In genomic region chr11:96269869-96270268, GRCm38 (mm10) we compare ENCODE assay signal across 11 mouse cellular contexts. TPM values are rescaled to one million over a fixed set of nuclear protein-coding genes. Genes with fewer than 3 reads are reported as not detected.
DNase-seq lines count a peak whose midpoint lies in the region; ATAC-seq and TF ChIP-seq lines count a peak whose summit lies in the region.
"Had no signal": no experiment of that assay in that cellular context is flagged by ENCODE, and none has a peak within 500 bp of the region (broad histone marks: within the 10 kb centered on the region; RNA-seq: fewer than 3 reads in every experiment).

No protein-coding gene starts in this region.

- no peaks in the 10 kb centered on the region for H3K36me3 ChIP-seq in ES-Bruce4 (ENCODE audit: control insufficient read depth, insufficient read depth, low read length, poor library complexity, severe bottlenecking)
- H3K36me3 ChIP-seq in myocyte (ENCODE audit: control insufficient read depth, insufficient read depth), result no peaks in the 10 kb centered on the region
- H3K36me3 ChIP-seq in hindbrain, postnatal 0 days (ENCODE audit: insufficient read depth, low read length), result no peaks in the 10 kb centered on the region
- H3K36me3 ChIP-seq: limb, embryonic 12.5 days had no signal

- no peaks in the 10 kb centered on the region for H3K79me2 ChIP-seq in myocyte (ENCODE audit: control insufficient read depth, insufficient read depth)

- peak overlapping the region; percentile 28; the same call in 1 of the 2 replicates for H3K9ac ChIP-seq in ES-Bruce4 (ENCODE audit: low read depth, poor library complexity, severe bottlenecking)
- H3K9ac ChIP-seq in hindbrain, postnatal 0 days (replicated peaks; ENCODE audit: low read length), result no peak overlapping the region
- H3K9ac ChIP-seq: forebrain, embryonic 13.5 days; limb, embryonic 12.5 days had no signal

- no peak for TF ChIP-seq POLR2A in ES-Bruce4 (IDR thresholded peaks at IDR 0.05; ENCODE audit: insufficient read depth, low read length)
- no peak for TF ChIP-seq POLR2A in myocyte (IDR thresholded peaks at IDR 0.05; ENCODE audit: insufficient read length, low read depth)

- no peaks in the 10 kb centered on the region for H3K4me1 ChIP-seq in ES-Bruce4 (ENCODE audit: control insufficient read depth, insufficient read depth, low read length)
- no peaks in the 10 kb centered on the region for H3K4me1 ChIP-seq in hindbrain, postnatal 0 days (ENCODE audit: insufficient read depth, low read length)

- H3K9me3 ChIP-seq in ES-Bruce4 (replicated peaks; ENCODE audit: control insufficient read depth, insufficient read depth, low read length, poor library complexity, severe bottlenecking), result no peaks in the 10 kb centered on the region
- H3K9me3 ChIP-seq in hindbrain, postnatal 0 days (ENCODE audit: low read length), result no peaks in the 10 kb centered on the region
- H3K9me3 ChIP-seq: forebrain, embryonic 13.5 days; limb, embryonic 12.5 days had no signal

- H3K27me3 ChIP-seq in ES-Bruce4 (ENCODE audit: control insufficient read depth, insufficient read depth, low read length, poor library complexity, severe bottlenecking), result peaks cover 67% of the 10 kb centered on the region
- peaks cover 85% of the 10 kb centered on the region for H3K27me3 ChIP-seq in myocyte (ENCODE audit: control insufficient read depth, insufficient read depth, insufficient read length)
- H3K27me3 ChIP-seq in hindbrain, postnatal 0 days (ENCODE audit: insufficient read depth, low read length), result peaks cover 93% of the 10 kb centered on the region

- peak overlapping the region; percentile 40 for H3K4me2 ChIP-seq in myocyte (ENCODE audit: low read depth)
- no peak overlapping the region for H3K4me2 ChIP-seq in hindbrain, postnatal 0 days (ENCODE audit: low read depth, low read length)
- H3K4me2 ChIP-seq: forebrain, embryonic 13.5 days had no signal

- intact Hi-C loops in left cerebral cortex, postnatal 25 days (cut with DNase I), result loop anchor here (5.0 to 10.0 kb wide), 3 partner anchors 68 to 1125 kb away; partner anchors contain the start of genes Dlx4 and Hoxb2

- WGBS in hindbrain, postnatal 0 days, result under 1% methylated on average over 19 of the region's 19 CpGs

- TF ChIP-seq EP300 in ES-Bruce4 (IDR thresholded peaks at IDR 0.05; ENCODE audit: insufficient read depth, low read depth, low read length), result no peak

- TF ChIP-seq CTCF in ES-Bruce4 (IDR thresholded peaks at IDR 0.05; ENCODE audit: low read depth, low read length), result no peak
- TF ChIP-seq CTCF in hindbrain, postnatal 0 days (IDR thresholded peaks at IDR 0.05; ENCODE audit: low read depth), result no peak

- peak; percentile 87 for DNase-seq in kidney, adult 18-20 months
- DNase-seq in left cerebral cortex, postnatal 25 days (ENCODE audit: low spot score in 2 of 2), result no peak
- no peak for DNase-seq in hindbrain, postnatal 0 days (ENCODE audit: low spot score)
- DNase-seq in layer of hippocampus, adult 8-10 months (ENCODE audit: low spot score in 2 of 2), result no peak
- DNase-seq: embryo, embryonic 11 days; thymus, postnatal 14 days had no signal

- H3K4me3 ChIP-seq in ES-Bruce4 (ENCODE audit: low read depth, low read length) (no peak overlapping the region), myocyte (no peak overlapping the region)
- H3K4me3 ChIP-seq in hindbrain, postnatal 0 days (ENCODE audit: low read length), result no peak overlapping the region
- H3K4me3 ChIP-seq: forebrain, embryonic 13.5 days; limb, embryonic 12.5 days had no signal

- no peak overlapping the region for H3K27ac ChIP-seq in ES-Bruce4 (ENCODE audit: insufficient read depth, low read length)
- H3K27ac ChIP-seq in hindbrain, postnatal 0 days, result no peak overlapping the region
- H3K27ac ChIP-seq: forebrain, embryonic 13.5 days; limb, embryonic 12.5 days had no signal

- H3ac ChIP-seq in myocyte (ENCODE audit: control insufficient read depth, insufficient read length), result no peak overlapping the region

- peak; percentile 46 for ATAC-seq in activated CD4-positive, CD25-positive, alpha-beta regulatory T cell, adult 4 months
- ATAC-seq in hindbrain, postnatal 0 days, result no peak
- ATAC-seq: forebrain, embryonic 13.5 days had no signal

TF ChIP-seq in myocyte, 11 proteins besides CTCF, POLR2A, EP300 and RAD21:
- TF ChIP-seq CEBPB (IDR thresholded peaks at IDR 0.05; ENCODE audit: insufficient read depth, poor library complexity, severe bottlenecking) (no peak), USF1 (IDR thresholded peaks at IDR 0.05; ENCODE audit: low read depth) (no peak), MYOD1 (IDR thresholded peaks at IDR 0.05; ENCODE audit: control insufficient read depth in 1 of 3, insufficient read length in 2 of 3, low read depth in 2 of 3) (no peak), MYOG (IDR thresholded peaks at IDR 0.05; ENCODE audit: control insufficient read depth in 1 of 3, insufficient read depth in 1 of 3, insufficient read length in 2 of 3, low read depth in 2 of 3) (no peak), POLR2AphosphoS2 (IDR thresholded peaks at IDR 0.05; ENCODE audit: insufficient read length, low read depth) (no peak)

RNA-seq across cellular contexts. Expression of gene Hoxb9, which starts 1.4 kb away (rescaled TPM):
- polyA plus RNA-seq in ES-Bruce4 (2011; ENCODE audit: insufficient read depth, insufficient read length, low read depth, missing spikeins) (1.5 and 1.6 TPM in 2 replicates), myocyte (2012; fragmentation: generic; extraction: Trizol) (0.24 TPM)
- under 1 TPM in 1 of 2 experiments, not detected in 1; 0.15 TPM for polyA plus RNA-seq in activated CD4-positive, CD25-positive, alpha-beta regulatory T cell, adult 4 months (2017; shearing (Covaris generic))
- not detected for total RNA-seq in left cerebral cortex, postnatal 25 days (2021)
- total RNA-seq in hindbrain, postnatal 0 days (2014; rRNA removed), result 0.40 TPM in 1 of 2 replicates, not detected in the other
- 0.13 TPM in 1 of 2 replicates, not detected in the other for polyA plus RNA-seq in hindbrain, postnatal 0 days (2015; fragmentation: Nextera tagmentation; extraction: Ambion mirVana)
- total RNA-seq in layer of hippocampus, adult 8-10 months (2022), result not detected
- polyA plus RNA-seq: forebrain, embryonic 13.5 days had no signal

RNA-seq across cellular contexts. Expression of gene Hoxb8, which starts 11.8 kb away (rescaled TPM):
- polyA plus RNA-seq in ES-Bruce4 (2011; ENCODE audit: insufficient read depth, insufficient read length, low read depth, missing spikeins) (0.48 TPM in 1 of 2 replicates, not detected in the other), myocyte (2012; fragmentation: generic; extraction: Trizol) (0.05 TPM)
- not detected for polyA plus RNA-seq in activated CD4-positive, CD25-positive, alpha-beta regulatory T cell, adult 4 months (2017; shearing (Covaris generic))
- not detected for total RNA-seq in left cerebral cortex, postnatal 25 days (2021)
- 28.0 and 66.5 TPM in 2 replicates for total RNA-seq in hindbrain, postnatal 0 days (2014; rRNA removed)
- 4.6 and 6.2 TPM in 2 replicates for polyA plus RNA-seq in hindbrain, postnatal 0 days (2015; fragmentation: Nextera tagmentation; extraction: Ambion mirVana)
- total RNA-seq in layer of hippocampus, adult 8-10 months (2022), result not detected
- polyA plus RNA-seq: forebrain, embryonic 13.5 days had no signal

RNA-seq across cellular contexts. Expression of gene Hoxb7, which starts 16.6 kb away (rescaled TPM):
- polyA plus RNA-seq in ES-Bruce4 (2011; ENCODE audit: insufficient read depth, insufficient read length, low read depth, missing spikeins) (not detected in 2 replicates), myocyte (2012; fragmentation: generic; extraction: Trizol) (0.06 TPM)
- polyA plus RNA-seq in activated CD4-positive, CD25-positive, alpha-beta regulatory T cell, adult 4 months (2017; shearing (Covaris generic)), result not detected
- not detected for total RNA-seq in left cerebral cortex, postnatal 25 days (2021)
- total RNA-seq in hindbrain, postnatal 0 days (2014; rRNA removed), result 11.0 and 21.7 TPM in 2 replicates
- polyA plus RNA-seq in hindbrain, postnatal 0 days (2015; fragmentation: Nextera tagmentation; extraction: Ambion mirVana), result 10.1 and 16.8 TPM in 2 replicates
- total RNA-seq in layer of hippocampus, adult 8-10 months (2022), result not detected
- polyA plus RNA-seq: forebrain, embryonic 13.5 days had no signal

RNA-seq across cellular contexts. Expression of gene Hoxb6, which starts 22.4 kb away (rescaled TPM):
- polyA plus RNA-seq in ES-Bruce4 (2011; ENCODE audit: insufficient read depth, insufficient read length, low read depth, missing spikeins) (not detected in 2 replicates), myocyte (2012; fragmentation: generic; extraction: Trizol) (not detected)
- not detected for polyA plus RNA-seq in activated CD4-positive, CD25-positive, alpha-beta regulatory T cell, adult 4 months (2017; shearing (Covaris generic))
- not detected for total RNA-seq in left cerebral cortex, postnatal 25 days (2021)
- total RNA-seq in hindbrain, postnatal 0 days (2014; rRNA removed), result 23.2 and 30.2 TPM in 2 replicates
- 29.0 and 36.3 TPM in 2 replicates for polyA plus RNA-seq in hindbrain, postnatal 0 days (2015; fragmentation: Nextera tagmentation; extraction: Ambion mirVana)
- total RNA-seq in layer of hippocampus, adult 8-10 months (2022), result not detected
- polyA plus RNA-seq: forebrain, embryonic 13.5 days had no signal

RNA-seq across cellular contexts. Expression of gene Hoxb5, which starts 33.3 kb away (rescaled TPM):
- polyA plus RNA-seq in ES-Bruce4 (2011; ENCODE audit: insufficient read depth, insufficient read length, low read depth, missing spikeins) (not detected in 2 replicates), myocyte (2012; fragmentation: generic; extraction: Trizol) (not detected)
- not detected for polyA plus RNA-seq in activated CD4-positive, CD25-positive, alpha-beta regulatory T cell, adult 4 months (2017; shearing (Covaris generic))
- total RNA-seq in left cerebral cortex, postnatal 25 days (2021), result not detected
- total RNA-seq in hindbrain, postnatal 0 days (2014; rRNA removed), result 16.5 and 24.3 TPM in 2 replicates
- polyA plus RNA-seq in hindbrain, postnatal 0 days (2015; fragmentation: Nextera tagmentation; extraction: Ambion mirVana), result 109 and 113 TPM in 2 replicates
- total RNA-seq in layer of hippocampus, adult 8-10 months (2022), result not detected
- polyA plus RNA-seq: forebrain, embryonic 13.5 days had no signal
